ENCODE assay signal across 18 mouse cellular contexts in genomic region chr13:56770136-56770578, GRCm38 (mm10). TPM values are rescaled to one million over a fixed set of nuclear protein-coding genes. Genes with fewer than 3 reads are reported as not detected.
DNase-seq lines count a peak whose midpoint lies in the region; ATAC-seq and TF ChIP-seq lines count a peak whose summit lies in the region.
"Had no signal": no experiment of that assay in that cellular context is flagged by ENCODE, and none has a peak within 500 bp of the region (broad histone marks: within the 10 kb centered on the region; RNA-seq: fewer than 3 reads in every experiment).

No protein-coding gene starts in this region.

- H3K4me2 ChIP-seq in forebrain, embryonic 11.5 days (ENCODE audit: low read depth, low read length, severe bottlenecking): no peak overlapping the region
- H3K4me2 ChIP-seq in hindbrain, embryonic 14.5 days (replicated peaks): no peak overlapping the region
- H3K4me2 ChIP-seq in midbrain, postnatal 0 days (ENCODE audit: low read depth, low read length, poor library complexity, severe bottlenecking): no peak overlapping the region
- H3K4me2 ChIP-seq: limb, embryonic 13.5 days; lung, embryonic 14.5 days; neural tube, embryonic 12.5 days had no signal

- no peak overlapping the region for H3K4me3 ChIP-seq in forebrain, embryonic 11.5 days (ENCODE audit: low read depth, low read length)
- H3K4me3 ChIP-seq in hindbrain, embryonic 14.5 days (replicated peaks; ENCODE audit: low read length): no peak overlapping the region
- no peak overlapping the region for H3K4me3 ChIP-seq in midbrain, postnatal 0 days (ENCODE audit: low read depth, low read length)
- H3K4me3 ChIP-seq: erythroblast, embryonic 14.5 days; heart, embryonic 10.5 days; limb, embryonic 13.5 days; megakaryocyte, embryonic 14.5 days; neural tube, embryonic 12.5 days had no signal

- H3K9me3 ChIP-seq in forebrain, embryonic 11.5 days (ENCODE audit: control insufficient read depth, low read length): no peaks in the 10 kb centered on the region
- H3K9me3 ChIP-seq in hindbrain, embryonic 14.5 days (ENCODE audit: control insufficient read depth, low read length): no peaks in the 10 kb centered on the region
- H3K9me3 ChIP-seq in midbrain, postnatal 0 days (ENCODE audit: low read length): no peaks in the 10 kb centered on the region
- H3K9me3 ChIP-seq: heart, embryonic 10.5 days; limb, embryonic 13.5 days; neural tube, embryonic 12.5 days had no signal

- intact Hi-C loops in left cerebral cortex, postnatal 14 days (cut with DNase I): no loop called here

- peaks cover 15% of the 10 kb centered on the region; the same call in 1 of the 2 replicates for H3K4me1 ChIP-seq in forebrain, embryonic 11.5 days (replicated peaks; ENCODE audit: control insufficient read depth, insufficient read depth, low read length)
- H3K4me1 ChIP-seq in hindbrain, embryonic 14.5 days (replicated peaks; ENCODE audit: control insufficient read depth, insufficient read depth, low read length): peaks cover 33% of the 10 kb centered on the region
- H3K4me1 ChIP-seq in midbrain, postnatal 0 days (ENCODE audit: insufficient read depth, low read length): peaks cover 25% of the 10 kb centered on the region

- no peaks in the 10 kb centered on the region for H3K36me3 ChIP-seq in forebrain, embryonic 11.5 days (ENCODE audit: control insufficient read depth, insufficient read depth, low read length)
- no peaks in the 10 kb centered on the region for H3K36me3 ChIP-seq in hindbrain, embryonic 14.5 days (replicated peaks; ENCODE audit: control insufficient read depth, insufficient read depth)
- no peaks in the 10 kb centered on the region for H3K36me3 ChIP-seq in midbrain, postnatal 0 days (ENCODE audit: insufficient read depth, low read length)
- H3K36me3 ChIP-seq: heart, embryonic 10.5 days; limb, embryonic 13.5 days; neural tube, embryonic 12.5 days had no signal

- DNase-seq in embryo, embryonic 10.5 days (ENCODE audit: low spot score): peak; percentile 32
- no peak for DNase-seq in embryo, embryonic 9.5 days (ENCODE audit: extremely low spot score)
- DNase-seq in forebrain, embryonic 11.5 days (ENCODE audit: low spot score): peak; percentile 73
- DNase-seq in hindbrain, embryonic 14.5 days (ENCODE audit: low spot score): no peak
- peak; percentile 62 for DNase-seq in midbrain, postnatal 0 days (ENCODE audit: low spot score)
- DNase-seq in left cerebral cortex, postnatal 14 days (ENCODE audit: low spot score in 2 of 2): no peak
- DNase-seq in ovary, postnatal 36 days (ENCODE audit: low spot score): no peak
- DNase-seq: adrenal gland, postnatal 36 days; cerebellum, adult 11 months; kidney, postnatal 14 days; lung, embryonic 14.5 days had no signal

- 36% methylated on average over 1 of the region's 1 CpGs for WGBS in forebrain, embryonic 11.5 days
- WGBS in hindbrain, embryonic 14.5 days: 35% methylated on average over 1 of the region's 1 CpGs
- 23% methylated on average over 1 of the region's 1 CpGs for WGBS in midbrain, postnatal 0 days

- H3K9ac ChIP-seq in forebrain, embryonic 11.5 days (ENCODE audit: low read length): no peak overlapping the region
- H3K9ac ChIP-seq in hindbrain, embryonic 14.5 days: no peak overlapping the region
- H3K9ac ChIP-seq in midbrain, postnatal 0 days (replicated peaks; ENCODE audit: low read length, poor library complexity, severe bottlenecking): no peak overlapping the region
- H3K9ac ChIP-seq: lung, embryonic 14.5 days; neural tube, embryonic 12.5 days had no signal

- no peaks in the 10 kb centered on the region for H3K27me3 ChIP-seq in forebrain, embryonic 11.5 days (ENCODE audit: control insufficient read depth, insufficient read depth, low read length)
- no peaks in the 10 kb centered on the region for H3K27me3 ChIP-seq in hindbrain, embryonic 14.5 days (ENCODE audit: control insufficient read depth, insufficient read depth, low read length)
- no peaks in the 10 kb centered on the region for H3K27me3 ChIP-seq in midbrain, postnatal 0 days (ENCODE audit: insufficient read depth, low read length)
- H3K27me3 ChIP-seq: limb, embryonic 13.5 days; neural tube, embryonic 12.5 days had no signal

- peak overlapping the region; percentile 76 for H3K27ac ChIP-seq in forebrain, embryonic 11.5 days (ENCODE audit: low read depth, low read length)
- no peak overlapping the region for H3K27ac ChIP-seq in hindbrain, embryonic 14.5 days
- 0 out of 2 replicates have a peak overlapping the region, but pooled peaks have one; percentile 12 for H3K27ac ChIP-seq in midbrain, postnatal 0 days (ENCODE audit: low read depth, low read length)
- H3K27ac ChIP-seq: heart, embryonic 10.5 days; limb, embryonic 13.5 days; neural tube, embryonic 12.5 days had no signal

- no peak for TF ChIP-seq CTCF in midbrain, postnatal 0 days (IDR thresholded peaks at IDR 0.05)

- peak; percentile 73 for ATAC-seq in forebrain, embryonic 11.5 days (replicated peaks; ENCODE audit: low FRiP score)
- ATAC-seq in hindbrain, embryonic 14.5 days (ENCODE audit: low FRiP score): peak; percentile 47; the same call in 1 of the 2 replicates
- no peak for ATAC-seq in midbrain, postnatal 0 days (ENCODE audit: low FRiP score)
- ATAC-seq in CD4-positive, CD25-positive, alpha-beta regulatory T cell, adult 4 months: no peak

RNA-seq across cellular contexts. Expression of gene Gm45623, which starts 16.5 kb away (rescaled TPM):
- polyA plus RNA-seq in forebrain, embryonic 11.5 days (2014; fragmentation: Nextera tagmentation; extraction: Ambion mirVana): not detected in 2 replicates
- 2.8 and 2.9 TPM in 2 replicates for polyA plus RNA-seq in hindbrain, embryonic 14.5 days (2014; fragmentation: Nextera tagmentation; extraction: Ambion mirVana)
- total RNA-seq in midbrain, postnatal 0 days (2014; rRNA removed): 7.9 and 11.3 TPM in 2 replicates
- 2.0 and 2.2 TPM in 2 replicates for polyA plus RNA-seq in midbrain, postnatal 0 days (2015; fragmentation: Nextera tagmentation; extraction: Ambion mirVana)
- 10 to 100 TPM; 13.7 to 16.2 TPM for total RNA-seq in left cerebral cortex, postnatal 14 days (2021)
- polyA plus RNA-seq in CD4-positive, CD25-positive, alpha-beta regulatory T cell, adult 4 months (2017; shearing (Covaris generic)): not detected
- total RNA-seq: adrenal gland, postnatal 36 days; gastrocnemius, adult 8-10 months had no signal
- polyA plus RNA-seq: erythroblast, embryonic 14.5 days had no signal

Comparison
In these comparisons a context has a peak if more than half of its experiments do, and no peak if none do; other contexts are left out.
1. DNase-seq: peak in embryo, embryonic 10.5 days (single experiment), forebrain, embryonic 11.5 days (single experiment) and midbrain, postnatal 0 days (single experiment); none in embryo, embryonic 9.5 days (single experiment), hindbrain, embryonic 14.5 days (single experiment), left cerebral cortex, postnatal 14 days (0 of 2) and ovary, postnatal 36 days (single experiment).
2. ATAC-seq: peak in forebrain, embryonic 11.5 days (single experiment) and hindbrain, embryonic 14.5 days (single experiment); none in midbrain, postnatal 0 days (single experiment) and CD4-positive, CD25-positive, alpha-beta regulatory T cell, adult 4 months (single experiment).